Mouse (Mus musculus) liver, embryonic 16.5 days (tissue): ENCODE measurements at regions not wholly inside any gene's neighbourhood (a gene's known extent, or its start where the extent isn't known, plus 50 kb on each side); places are given as distances from the start of the nearest gene placed in this dataset.

Experiments
- ATAC-seq: fragments of 200-750 bp; cut with Nextera tagmentation; 2 replicates; pipeline ENCODE4 v1.8.0; 2017; ENCODE audit warnings: low read depth, mild to moderate bottlenecking, moderate number of reproducible peaks, moderate library complexity
- H3K27ac ChIP-seq: fragments of 300-500 bp; sonication (generic); 2 replicates; pipeline ENCODE4 v1.5.1; 2014; ENCODE audit warnings: mild to moderate bottlenecking, low read length
- H3K27me3 ChIP-seq: fragments of 300-500 bp; sonication (generic); 2 replicates; pipeline ENCODE4 v1.6.1; 2014; ENCODE audit warnings: low read depth, low read length, mixed read lengths; ENCODE audit not compliant: control insufficient read depth, insufficient read depth
- H3K36me3 ChIP-seq: fragments of 300-500 bp; sonication (generic); 2 replicates; pipeline ENCODE4 v1.6.1; 2014; ENCODE audit warnings: mild to moderate bottlenecking; ENCODE audit not compliant: control insufficient read depth, insufficient read depth
- H3K4me1 ChIP-seq: fragments of 300-500 bp; sonication (generic); 2 replicates; pipeline ENCODE4 v1.6.1; 2014; ENCODE audit warnings: low read depth, low read length, mixed read lengths; ENCODE audit not compliant: control insufficient read depth
- H3K4me2 ChIP-seq: fragments of 300-500 bp; sonication (generic); 2 replicates; pipeline ENCODE4 v1.6.1; 2014; ENCODE audit warnings: low read depth, low read length, mixed read lengths
- H3K4me3 ChIP-seq: fragments of 300-500 bp; sonication (generic); 2 replicates; pipeline ENCODE4 v1.5.1; 2014; ENCODE audit warnings: low read depth, mild to moderate bottlenecking, low read length
- H3K9ac ChIP-seq: fragments of 300-500 bp; sonication (generic); 2 replicates; pipeline ENCODE4 v1.6.1; 2014; ENCODE audit warnings: low read depth, low read length
- H3K9me3 ChIP-seq: fragments of 300-500 bp; sonication (generic); replicated peaks from 2 replicates; pipeline ENCODE4 v1.6.1; 2016; ENCODE audit warnings: low read length; ENCODE audit not compliant: control insufficient read depth
- WGBS: fragments of 180-500 bp; shearing (Covaris S2); extraction: QIAGEN DNeasy Blood & Tissue Kit; methylation state at CpG from one replicate; pipeline ENCODE4 v1.1.7; 2014; ENCODE audit not compliant: insufficient replicate concordance; 5-methylcytosine and 5-hydroxymethylcytosine counted together

DNA sequence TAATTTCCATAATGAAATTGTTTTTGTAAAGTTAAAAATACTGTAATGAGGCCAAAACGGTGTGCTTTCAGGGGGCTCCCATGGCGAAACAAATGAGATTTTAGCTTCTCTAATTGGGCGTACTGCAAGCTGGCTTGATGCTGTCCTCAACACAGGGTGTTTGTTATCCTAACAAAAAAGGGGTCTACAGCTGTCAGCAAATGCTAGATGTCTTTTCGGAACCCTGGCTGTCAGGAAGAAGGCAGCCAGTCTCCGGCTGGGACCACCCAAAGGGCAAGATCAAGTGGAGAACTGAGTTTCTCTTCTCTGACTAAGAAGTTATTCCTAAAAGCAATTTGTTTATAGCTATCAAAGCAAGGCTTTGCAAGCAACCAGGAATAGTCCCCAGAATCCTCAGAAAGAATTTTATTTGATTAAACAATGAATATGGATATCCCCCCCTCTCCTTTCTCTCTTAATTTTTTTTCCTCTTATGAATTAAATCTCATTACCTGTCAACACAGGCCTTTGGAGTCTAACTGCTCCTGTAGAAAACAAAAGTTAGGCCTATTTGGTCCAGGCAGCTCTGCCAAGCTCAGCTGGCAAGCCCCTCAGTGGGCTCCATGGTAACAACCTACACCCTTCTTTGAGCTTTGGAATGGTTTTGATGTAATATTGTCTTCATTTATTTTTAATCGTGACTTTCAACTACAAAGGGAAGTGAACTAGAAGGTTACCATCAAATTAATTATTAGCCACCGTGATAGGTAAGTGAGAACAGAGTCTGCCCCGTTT lies 283.4 kb downstream of the Nedd1 start:
- no peak for ATAC-seq
- no peaks in the 10 kb centered on the region for H3K4me1 ChIP-seq
- no peak overlapping the region for H3K4me2 ChIP-seq
- no peak overlapping the region for H3K27ac ChIP-seq
- 66% methylated on average over 8 of the region's 8 CpGs for WGBS
- H3K9me3 ChIP-seq = no peaks in the 10 kb centered on the region
- no peaks in the 10 kb centered on the region for H3K27me3 ChIP-seq
- no peak overlapping the region for H3K4me3 ChIP-seq
- no peak overlapping the region for H3K9ac ChIP-seq
- no peaks in the 10 kb centered on the region for H3K36me3 ChIP-seq

DNA sequence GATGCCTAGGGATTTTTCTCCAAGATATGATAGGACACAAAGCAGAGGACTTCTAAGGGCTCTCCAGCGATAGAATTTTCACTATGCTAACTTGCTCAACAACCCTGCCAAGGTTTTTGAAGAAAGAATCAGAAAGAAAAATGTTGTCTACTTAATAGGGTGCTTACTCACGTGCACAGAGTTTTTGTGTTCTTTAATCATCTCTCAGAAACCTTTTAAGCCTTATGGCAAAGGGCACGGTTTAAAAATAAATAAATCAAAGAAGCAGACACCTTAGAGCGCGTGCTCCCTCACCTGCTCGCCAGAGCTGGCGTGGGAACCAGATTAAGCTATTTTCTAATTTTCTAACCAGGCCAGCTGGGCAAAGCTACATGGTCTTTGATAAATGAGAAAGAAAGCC lies 293.0 kb downstream of the Nedd1 start:
- no peaks in the 10 kb centered on the region for H3K36me3 ChIP-seq
- no peaks in the 10 kb centered on the region for H3K9me3 ChIP-seq
- no peak for ATAC-seq
- H3K9ac ChIP-seq = no peak overlapping the region
- no peak overlapping the region for H3K27ac ChIP-seq
- H3K4me1 ChIP-seq = no peaks in the 10 kb centered on the region
- no peak overlapping the region for H3K4me3 ChIP-seq
- 50% methylated on average over 7 of the region's 7 CpGs for WGBS
- H3K27me3 ChIP-seq = no peaks in the 10 kb centered on the region
- H3K4me2 ChIP-seq = no peak overlapping the region

DNA sequence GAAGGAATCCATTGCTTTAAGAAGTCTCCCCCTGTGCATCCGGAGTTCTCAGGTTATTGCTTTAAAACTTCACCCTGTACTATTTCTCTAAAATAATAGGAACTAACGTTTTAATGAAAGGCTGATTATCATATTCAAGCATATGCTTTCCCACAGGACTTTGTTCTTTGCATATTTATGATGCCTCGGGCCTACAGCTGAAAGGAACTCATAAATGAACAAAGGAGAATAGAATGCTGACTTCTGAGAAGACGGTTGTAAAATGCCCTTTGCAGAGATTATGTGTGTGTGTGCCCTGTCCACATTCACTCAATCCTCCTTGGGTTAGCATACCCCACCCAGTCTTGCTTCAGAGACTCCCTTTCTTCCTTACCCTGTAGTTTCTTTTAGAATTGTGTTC lies 294.2 kb downstream of the Nedd1 start:
- Histone ChIP-seq H3K4me1 (no peaks in the 10 kb centered on the region), H3K27ac (no peak overlapping the region), H3K9ac (no peak overlapping the region), H3K27me3 (no peaks in the 10 kb centered on the region), H3K36me3 (no peaks in the 10 kb centered on the region), H3K4me3 (no peak overlapping the region), H3K9me3 (no peaks in the 10 kb centered on the region), H3K4me2 (no peak overlapping the region)
- WGBS = 44% methylated on average over 4 of the region's 4 CpGs
- no peak for ATAC-seq

- Histone ChIP-seq H3K27ac (no peak overlapping the region), H3K4me2 (no peak overlapping the region), H3K4me1 (no peaks in the 10 kb centered on the region), H3K9me3 (no peaks in the 10 kb centered on the region), H3K9ac (no peak overlapping the region), H3K27me3 (no peaks in the 10 kb centered on the region), H3K36me3 (no peaks in the 10 kb centered on the region), H3K4me3 (no peak overlapping the region)
- ATAC-seq = no peak
- WGBS = 70% methylated on average over 6 of the region's 6 CpGs
Observed at GRCm38 (mm10) chr10:92426443-92426842, 295.8 kb downstream of the Nedd1 start.

GRCm38 (mm10) chr10:92412737-92413136 lies 309.5 kb downstream of the Nedd1 start:
- 58% methylated on average over 7 of the region's 7 CpGs for WGBS

DNA sequence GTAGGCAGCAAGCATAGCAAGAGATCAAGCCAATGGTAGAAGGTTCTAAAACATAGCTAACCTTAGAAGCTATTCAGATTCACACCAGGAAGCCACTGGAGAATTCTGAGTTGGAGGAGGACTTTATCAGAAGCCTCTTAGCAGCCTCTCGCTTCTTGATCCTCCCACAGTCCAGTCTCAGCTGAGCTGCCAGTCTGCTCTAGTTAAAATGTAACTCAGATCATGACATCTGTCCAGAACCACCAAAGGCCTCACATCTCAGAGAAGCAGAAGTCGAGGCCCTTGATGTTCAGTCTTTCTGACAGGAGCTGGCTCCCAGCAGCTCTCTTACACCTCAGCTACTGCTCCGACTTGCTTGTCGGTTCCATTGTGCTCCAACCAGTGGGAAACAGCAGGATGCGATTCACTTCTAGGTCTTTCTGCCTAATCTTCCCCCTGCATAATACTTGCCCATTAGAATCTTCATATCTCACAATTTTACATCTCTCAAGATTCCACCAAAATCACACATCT lies 311.4 kb downstream of the Nedd1 start:
- H3K4me1 ChIP-seq = no peaks in the 10 kb centered on the region
- no peak for ATAC-seq
- no peaks in the 10 kb centered on the region for H3K27me3 ChIP-seq
- WGBS = 51% methylated on average over 5 of the region's 5 CpGs
- H3K4me2 ChIP-seq = no peak overlapping the region
- H3K9me3 ChIP-seq = no peaks in the 10 kb centered on the region; the same call in 1 of the 2 replicates
- H3K4me3 ChIP-seq = no peak overlapping the region
- no peak overlapping the region for H3K27ac ChIP-seq
- no peaks in the 10 kb centered on the region for H3K36me3 ChIP-seq
- H3K9ac ChIP-seq = no peak overlapping the region

More at GRCm38 (mm10) chr10:92412737-92413136, 309.5 kb downstream of the Nedd1 start:
- Histone ChIP-seq H3K4me1 (no peaks in the 10 kb centered on the region), H3K27me3 (no peaks in the 10 kb centered on the region), H3K36me3 (no peaks in the 10 kb centered on the region), H3K27ac (no peak overlapping the region), H3K4me2 (no peak overlapping the region), H3K9ac (no peak overlapping the region), H3K9me3 (no peaks in the 10 kb centered on the region; the same call in 1 of the 2 replicates), H3K4me3 (no peak overlapping the region)
- ATAC-seq = no peak

- Histone ChIP-seq H3K4me3 (no peak overlapping the region), H3K27me3 (no peaks in the 10 kb centered on the region), H3K9me3 (no peaks in the 10 kb centered on the region; the same call in 1 of the 2 replicates), H3K36me3 (no peaks in the 10 kb centered on the region), H3K4me2 (no peak overlapping the region), H3K27ac (no peak overlapping the region), H3K4me1 (no peaks in the 10 kb centered on the region), H3K9ac (no peak overlapping the region)
- 69% methylated on average over 15 of the region's 15 CpGs for WGBS
- no peak for ATAC-seq
Observed at GRCm38 (mm10) chr10:92404697-92405293, 317.4 kb downstream of the Nedd1 start.

- Histone ChIP-seq H3K4me1 (no peaks in the 10 kb centered on the region), H3K27ac (no peak overlapping the region), H3K4me2 (no peak overlapping the region), H3K9me3 (no peaks in the 10 kb centered on the region), H3K27me3 (no peaks in the 10 kb centered on the region), H3K4me3 (no peak overlapping the region), H3K36me3 (no peaks in the 10 kb centered on the region), H3K9ac (no peak overlapping the region)
- no peak for ATAC-seq
- WGBS = 59% methylated on average over 5 of the region's 5 CpGs
Observed at GRCm38 (mm10) chr10:92400587-92401090, 321.6 kb downstream of the Nedd1 start.

- WGBS = 58% methylated on average over 7 of the region's 7 CpGs
- H3K9ac ChIP-seq = no peak overlapping the region
- no peak overlapping the region for H3K27ac ChIP-seq
- H3K4me3 ChIP-seq = no peak overlapping the region
- H3K4me1 ChIP-seq = no peaks in the 10 kb centered on the region
- H3K9me3 ChIP-seq = no peaks in the 10 kb centered on the region
- H3K4me2 ChIP-seq = no peak overlapping the region
- H3K36me3 ChIP-seq = no peaks in the 10 kb centered on the region
- ATAC-seq = no peak
- H3K27me3 ChIP-seq = no peaks in the 10 kb centered on the region
Observed at GRCm38 (mm10) chr10:92389176-92389732, 333.0 kb downstream of the Nedd1 start.
